Mouse (Mus musculus) ES-E14 (cell line): Measurements from ENCODE around the gene Gm128. TPM values are rescaled to one million over a fixed set of nuclear protein-coding genes. Genes with fewer than 3 reads are reported as not detected.

Experiments
- DNase-seq: peaks from one replicate; pipeline ENCODE4 v3.0.0-alpha.2; 2013; ENCODE audit warnings: low read depth, low spot score
- H3K27ac ChIP-seq: 2 replicates; pipeline ENCODE4 v1.5.1; 2012; ENCODE audit warnings: low read depth, mild to moderate bottlenecking, low read length, moderate library complexity, mixed read lengths; ENCODE audit not compliant: poor library complexity, insufficient read depth, severe bottlenecking
- H3K36me3 ChIP-seq: 2 replicates; pipeline ENCODE4 v1.6.1; 2012; ENCODE audit warnings: mild to moderate bottlenecking, low read length, moderate library complexity, mixed read lengths; ENCODE audit not compliant: control insufficient read depth, poor library complexity, insufficient read depth, severe bottlenecking
- H3K4me1 ChIP-seq, 2 experiments: fragments of 150-350 bp in 1 of 2; sonication (generic) in 1 of 2; 2 replicates each; pipeline ENCODE4 v1.6.1; 2012; ENCODE audit warnings: low read length in 2 of 2, mild to moderate bottlenecking in 1 of 2, mixed read lengths in 1 of 2; ENCODE audit not compliant: control insufficient read depth in 2 of 2, insufficient read depth in 2 of 2, poor library complexity in 1 of 2
- H3K4me3 ChIP-seq, 2 experiments: fragments of 150-350 bp in 1 of 2; sonication (generic) in 1 of 2; 2 replicates each; pipeline ENCODE4 v1.5.1; 2012; ENCODE audit warnings: low read length in 2 of 2, low read depth in 1 of 2, mild to moderate bottlenecking in 1 of 2, mixed read lengths in 1 of 2; ENCODE audit not compliant: insufficient read depth in 1 of 2, poor library complexity in 1 of 2, severe bottlenecking in 1 of 2
- H3K9ac ChIP-seq: 2 replicates; pipeline ENCODE4 v1.6.1; 2012; ENCODE audit warnings: low read depth, mild to moderate bottlenecking, low read length, mixed read lengths; ENCODE audit not compliant: poor library complexity, insufficient read depth, severe bottlenecking
- H3K9me3 ChIP-seq: fragments of 150-350 bp; sonication (generic); 2 replicates; pipeline ENCODE4 v1.6.1; 2012; ENCODE audit warnings: low read depth, mild to moderate bottlenecking, low read length; ENCODE audit not compliant: control insufficient read depth, insufficient read depth
- CHD2 ChIP-seq: IDR thresholded peaks from 2 replicates; pipeline ENCODE4 v1.6.1; 2014; ENCODE audit warnings: mild to moderate bottlenecking, low read depth, low read length, inconsistent platforms
- HCFC1 ChIP-seq: IDR thresholded peaks from 2 replicates; pipeline ENCODE4 v1.6.1; 2012; ENCODE audit warnings: low read length, inconsistent platforms, borderline replicate concordance; ENCODE audit not compliant: insufficient read depth
- MAFK ChIP-seq: IDR thresholded peaks from 2 replicates; pipeline ENCODE4 v1.6.1; 2014; ENCODE audit warnings: mild to moderate bottlenecking, low read depth, low read length, inconsistent platforms; ENCODE audit not compliant: insufficient read depth
- ZC3H11A ChIP-seq: IDR thresholded peaks from 2 replicates; pipeline ENCODE4 v1.6.1; 2012; ENCODE audit warnings: low read depth, mild to moderate bottlenecking, inconsistent platforms, low read length, borderline replicate concordance
- ZNF384 ChIP-seq: IDR thresholded peaks from 2 replicates; pipeline ENCODE4 v1.6.1; 2012; ENCODE audit warnings: low read depth, low read length, inconsistent platforms
- in situ Hi-C, 2 experiments: fragments of 600-800 bp; cut with MboI; formaldehyde crosslinking; loops; one replicate each; pipeline ENCODE4 v1.15.1; 2025; ENCODE audit warnings: low sequenced_read_pairs in 2 of 2, inconsistent platforms in 1 of 2; ENCODE audit not compliant: unreplicated experiment in 2 of 2
- total RNA-seq: library from RNA; depleted of rRNA; stranded (reverse); fragments of 300-350 nt; gene quantifications from 2 replicates; pipeline ENCODE4 v1.2.3, GENCODE M21; 2012

Gene Gm128
- total RNA-seq, 1 experiment = 2.0 TPM

DNA sequence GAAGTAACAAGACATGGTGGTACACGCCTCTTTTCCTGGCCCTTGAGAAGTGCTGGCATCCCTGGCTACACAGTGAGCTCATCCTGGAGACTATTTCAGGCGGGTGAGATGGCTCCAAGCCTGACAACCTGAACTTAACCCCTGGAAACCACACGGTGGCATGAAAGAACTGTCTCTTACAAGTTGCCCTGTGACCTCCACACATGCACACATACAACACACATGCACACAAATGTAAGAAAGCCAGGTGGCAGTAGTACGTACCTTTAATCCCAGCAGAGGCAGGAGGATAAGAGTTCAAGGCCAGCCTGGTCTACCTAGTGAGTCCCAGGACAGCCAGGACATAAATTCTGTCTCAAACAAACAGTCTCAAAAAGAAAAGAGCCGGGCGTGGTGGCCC, 2.4 kb downstream of the Gm128 start:
- H3K27ac ChIP-seq = no peak overlapping the region
- no peaks in the 10 kb centered on the region for H3K9me3 ChIP-seq
- no peak overlapping the region for H3K4me3 ChIP-seq
- in situ Hi-C loops = no loop called here
- DNase-seq = no peak
- H3K4me1 ChIP-seq = peaks cover 0 to 24% of the 10 kb centered on the region in 2 experiments; a peak in 3 of 4 replicates
- peaks cover 26% of the 10 kb centered on the region for H3K36me3 ChIP-seq
- TF ChIP-seq HCFC1 = no peak
- TF ChIP-seq ZC3H11A = no peak
- TF ChIP-seq ZNF384 = no peak
- no peak for TF ChIP-seq CHD2
- TF ChIP-seq MAFK = no peak
- no peak overlapping the region for H3K9ac ChIP-seq

- no peak for DNase-seq
- Histone ChIP-seq H3K9me3 (no peaks in the 10 kb centered on the region), H3K4me3 (no peak overlapping the region), H3K36me3 (peaks cover 35% of the 10 kb centered on the region), H3K9ac (no peak overlapping the region), H3K4me1 (peaks cover 4 to 35% of the 10 kb centered on the region in 2 experiments), H3K27ac (no peak overlapping the region)
- TF ChIP-seq HCFC1 (no peak), ZNF384 (no peak), CHD2 (no peak), ZC3H11A (no peak), MAFK (no peak)
- in situ Hi-C loops = no loop called here
Measured at GRCm38 (mm10) chr3:95237541-95238099, 3.8 kb downstream of the Gm128 start.

- no peaks in the 10 kb centered on the region for H3K9me3 ChIP-seq
- DNase-seq = no peak
- in situ Hi-C loops = no loop called here
- H3K4me1 ChIP-seq = peaks cover 19 to 49% of the 10 kb centered on the region in 2 experiments
- H3K4me3 ChIP-seq = no peak overlapping the region
- H3K27ac ChIP-seq = peak overlapping the region; percentile 14; the same call in 1 of the 2 replicates
- no peak for TF ChIP-seq CHD2
- no peak for TF ChIP-seq MAFK
- TF ChIP-seq ZNF384 = no peak
- no peak for TF ChIP-seq ZC3H11A
- TF ChIP-seq HCFC1 = no peak
- peaks cover 44% of the 10 kb centered on the region for H3K36me3 ChIP-seq
- H3K9ac ChIP-seq = no peak overlapping the region
Measured at GRCm38 (mm10) chr3:95235386-95236301, 5.8 kb downstream of the Gm128 start.

DNA sequence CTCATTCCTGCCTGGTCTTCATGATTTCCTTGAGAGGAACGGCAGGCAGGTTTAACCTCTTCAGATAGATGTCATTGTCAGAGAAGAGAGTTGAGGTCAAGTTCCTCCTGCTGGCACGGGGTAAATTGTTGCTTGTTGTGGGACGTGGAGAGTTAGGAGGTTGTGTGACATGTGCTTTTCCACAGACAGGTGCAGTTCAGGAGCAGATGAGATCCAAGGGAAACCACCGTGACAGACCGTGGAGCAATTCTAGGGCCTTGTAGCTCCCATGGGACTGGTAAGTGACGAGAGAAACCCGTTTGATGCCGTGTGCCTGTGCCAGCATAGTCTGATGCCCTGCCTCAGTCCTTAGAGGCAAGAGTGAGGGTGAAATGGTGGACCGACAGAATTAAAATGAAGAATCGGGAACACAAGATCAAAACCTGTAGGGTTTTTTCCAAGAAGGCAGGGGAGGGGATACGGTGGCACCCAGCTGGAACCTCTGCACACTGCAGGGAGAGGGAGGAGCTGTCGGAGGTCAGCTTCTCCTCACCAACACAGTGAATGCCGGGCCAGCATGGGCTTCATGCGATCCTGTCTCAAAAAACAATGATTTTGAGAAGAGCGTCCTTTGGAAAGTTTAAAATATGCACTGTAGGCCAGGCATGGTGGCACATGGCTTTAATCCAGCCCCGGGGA, 8.0 kb downstream of the Gm128 start:
- no peaks in the 10 kb centered on the region for H3K9me3 ChIP-seq
- no peak overlapping the region for H3K4me3 ChIP-seq
- TF ChIP-seq ZC3H11A = no peak
- TF ChIP-seq CHD2 = no peak
- TF ChIP-seq ZNF384 = no peak
- TF ChIP-seq HCFC1 = no peak
- no peak for TF ChIP-seq MAFK

More for the DNA sequence above, 8.0 kb downstream of the Gm128 start:
- H3K9ac ChIP-seq = no peak overlapping the region
- in situ Hi-C loops = no loop called here
- DNase-seq = no peak
- H3K36me3 ChIP-seq = peaks cover 44% of the 10 kb centered on the region
- 0 out of 2 replicates have a peak overlapping the region, but pooled peaks have one; percentile 31 for H3K27ac ChIP-seq
- H3K4me1 ChIP-seq = peaks cover 19 to 48% of the 10 kb centered on the region in 2 experiments
